Mouse (Mus musculus): ENCODE measurements around the gene Arhgap24.

DNA sequence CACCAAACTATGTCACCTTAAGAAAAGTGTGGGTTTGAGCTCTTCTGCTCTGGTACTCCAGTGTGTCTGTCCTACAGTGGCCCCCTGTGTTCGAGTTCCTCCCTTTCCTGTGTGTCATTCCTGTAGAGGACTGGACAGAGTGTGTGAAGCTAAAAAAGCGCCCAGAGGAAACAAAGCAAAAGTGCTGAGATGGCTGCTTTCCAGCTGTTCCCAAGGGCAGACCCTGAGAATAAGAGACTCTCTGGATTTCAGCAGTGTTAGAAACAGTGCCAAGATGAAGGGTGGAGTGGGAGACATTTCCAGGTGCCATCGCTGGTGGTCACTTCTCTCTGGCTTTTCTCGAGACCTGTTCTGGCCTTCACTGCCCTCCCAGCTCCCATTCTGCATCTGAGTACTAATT lies 366.7 kb downstream of the Arhgap24 start:
- TF ChIP-seq CTCF (IDR thresholded peaks at IDR 0.05; ENCODE audit: low read depth, low read length), result no peak
- no peak for TF ChIP-seq POLR2A (IDR thresholded peaks at IDR 0.05; ENCODE audit: borderline replicate concordance, low read depth, low read length)
